Mouse (Mus musculus): ENCODE results near the gene Krt80.

Krt80 gene

DNA sequence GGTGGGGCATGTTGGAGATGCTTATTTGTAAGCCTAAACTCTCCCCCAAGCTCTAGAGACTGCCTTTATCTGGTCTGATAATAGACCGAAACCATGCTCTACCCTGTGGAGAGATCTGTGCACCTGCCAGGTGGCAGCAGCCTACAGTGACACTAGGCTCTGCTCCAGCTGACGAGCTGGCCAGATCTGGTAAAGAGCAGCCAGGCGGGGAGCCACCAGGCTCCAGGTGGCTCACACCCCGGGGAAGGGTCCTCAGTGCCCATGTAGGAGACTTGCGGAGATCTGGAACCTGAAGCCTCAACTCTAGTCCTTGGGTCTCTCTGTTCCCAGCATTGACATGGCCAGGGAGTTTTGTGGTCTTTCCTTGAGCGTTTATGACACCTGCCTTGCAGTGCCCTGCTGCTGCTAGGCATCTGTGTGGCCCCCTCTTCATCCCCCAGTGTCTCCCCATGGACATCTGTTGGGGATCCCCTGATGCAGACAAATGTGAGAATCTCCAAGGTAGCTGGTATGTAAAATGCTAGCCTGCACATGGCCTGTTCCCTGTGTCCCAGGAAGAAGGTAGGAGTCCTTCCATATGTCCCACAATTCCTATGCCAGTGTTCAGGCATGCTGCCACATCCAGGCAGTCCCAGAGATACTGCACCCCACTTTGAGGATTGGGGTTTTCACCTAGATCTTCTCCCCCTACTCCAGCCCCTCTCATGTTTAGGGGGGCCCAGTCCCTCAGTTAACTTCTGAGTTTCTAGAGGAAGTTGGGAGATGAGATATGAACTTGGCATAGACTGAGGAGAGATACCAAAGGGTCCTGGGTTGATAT is 6.2 kb upstream of the Krt80 start:
- no peak for DNase-seq (ENCODE audit: low spot score in 2 of 2)

DNA sequence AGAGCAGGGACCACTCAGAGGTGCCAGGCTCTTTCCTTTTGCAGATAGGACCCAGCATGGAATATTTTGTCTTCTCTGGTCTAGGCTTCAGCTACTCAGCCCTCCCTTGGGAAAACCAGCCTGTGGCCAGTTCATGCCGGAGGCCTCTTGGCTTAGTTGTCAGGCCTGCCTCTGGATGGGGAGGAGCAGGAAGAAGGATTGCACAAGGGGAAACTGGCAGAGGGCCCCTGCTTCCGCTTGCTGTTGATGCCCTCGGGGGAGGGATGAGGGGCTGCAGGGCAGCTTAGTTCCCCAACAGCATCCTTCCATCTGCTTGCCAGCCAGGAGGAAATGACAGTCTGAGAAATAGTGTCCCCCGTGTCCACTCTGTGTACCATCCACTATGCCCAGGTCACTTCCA is 4.9 kb upstream of the Krt80 start:
- DNase-seq (ENCODE audit: low spot score in 2 of 2) = peak; percentile 65 to 68

DNA sequence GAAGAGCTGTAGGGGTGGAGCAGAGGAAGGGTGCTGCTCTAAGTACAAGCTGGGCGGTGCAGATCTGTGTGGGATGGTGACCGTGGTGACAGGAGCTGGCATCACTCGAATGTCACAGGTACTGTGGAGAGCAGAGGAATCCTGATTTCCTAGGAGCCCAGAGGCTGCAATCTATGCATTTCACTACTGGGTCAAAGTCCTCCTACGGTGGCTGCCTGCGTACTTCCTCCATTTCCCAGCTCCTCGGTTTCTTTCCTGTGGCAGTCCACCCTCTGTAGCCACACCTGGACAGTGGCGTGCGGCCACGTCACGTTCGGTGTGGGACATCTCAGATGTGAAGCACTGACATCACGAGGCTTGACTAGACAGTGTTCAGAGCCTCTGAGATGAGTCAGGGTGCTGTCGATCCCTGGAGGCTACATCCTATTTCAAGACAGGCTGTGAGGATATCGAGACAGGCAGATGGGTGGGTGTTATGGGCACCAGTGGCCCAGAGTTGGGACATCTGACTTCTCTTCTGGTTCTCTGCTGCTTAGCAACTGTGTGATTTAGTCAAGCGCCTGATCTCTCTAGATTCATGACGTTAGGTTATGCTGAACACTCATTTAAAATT is 3.4 kb upstream of the Krt80 start:
- DNase-seq (ENCODE audit: low spot score in 2 of 2) = no peak

DNA sequence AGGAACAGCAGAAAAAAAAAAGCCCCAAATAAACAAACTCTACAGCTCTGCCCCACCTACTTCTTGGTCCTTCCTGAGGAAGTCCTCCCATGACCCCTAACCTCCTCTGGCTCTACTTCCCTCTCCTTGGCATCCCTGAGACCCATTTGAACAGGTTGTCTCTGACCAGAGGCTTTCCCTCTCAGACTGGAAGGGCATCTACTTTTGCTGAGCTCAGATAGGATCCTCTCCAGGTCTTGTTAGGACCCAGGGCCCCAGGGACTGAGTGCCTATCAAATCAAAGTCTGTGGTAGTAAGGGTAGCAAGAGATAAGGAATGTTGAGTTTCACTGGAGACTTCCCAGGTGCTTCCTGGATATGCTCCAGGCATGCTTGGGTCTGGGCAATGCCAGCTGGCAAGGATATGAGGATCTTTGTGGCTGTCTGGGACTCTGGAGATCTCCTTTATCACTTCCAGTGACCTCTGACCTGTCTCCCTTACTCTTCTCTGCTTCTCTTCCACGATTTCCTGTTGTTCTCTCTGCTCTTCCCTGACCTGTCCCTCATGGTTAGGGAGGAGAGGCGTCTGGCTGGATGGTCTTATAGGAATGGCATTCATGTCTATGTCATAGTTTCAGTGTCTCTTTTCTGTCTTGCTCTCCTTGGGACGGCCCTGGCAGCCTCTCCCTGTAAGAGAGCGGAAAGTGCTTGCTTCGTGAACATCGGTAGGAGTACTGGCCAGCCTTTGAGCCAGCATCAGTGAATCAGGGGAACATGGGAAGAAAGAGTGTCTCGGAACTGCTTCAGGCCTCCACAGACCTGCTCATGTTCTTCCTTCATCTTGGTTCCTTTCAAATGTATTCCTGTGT is 2.4 kb upstream of the Krt80 start:
- no peak for DNase-seq (ENCODE audit: low spot score in 2 of 2)

DNA sequence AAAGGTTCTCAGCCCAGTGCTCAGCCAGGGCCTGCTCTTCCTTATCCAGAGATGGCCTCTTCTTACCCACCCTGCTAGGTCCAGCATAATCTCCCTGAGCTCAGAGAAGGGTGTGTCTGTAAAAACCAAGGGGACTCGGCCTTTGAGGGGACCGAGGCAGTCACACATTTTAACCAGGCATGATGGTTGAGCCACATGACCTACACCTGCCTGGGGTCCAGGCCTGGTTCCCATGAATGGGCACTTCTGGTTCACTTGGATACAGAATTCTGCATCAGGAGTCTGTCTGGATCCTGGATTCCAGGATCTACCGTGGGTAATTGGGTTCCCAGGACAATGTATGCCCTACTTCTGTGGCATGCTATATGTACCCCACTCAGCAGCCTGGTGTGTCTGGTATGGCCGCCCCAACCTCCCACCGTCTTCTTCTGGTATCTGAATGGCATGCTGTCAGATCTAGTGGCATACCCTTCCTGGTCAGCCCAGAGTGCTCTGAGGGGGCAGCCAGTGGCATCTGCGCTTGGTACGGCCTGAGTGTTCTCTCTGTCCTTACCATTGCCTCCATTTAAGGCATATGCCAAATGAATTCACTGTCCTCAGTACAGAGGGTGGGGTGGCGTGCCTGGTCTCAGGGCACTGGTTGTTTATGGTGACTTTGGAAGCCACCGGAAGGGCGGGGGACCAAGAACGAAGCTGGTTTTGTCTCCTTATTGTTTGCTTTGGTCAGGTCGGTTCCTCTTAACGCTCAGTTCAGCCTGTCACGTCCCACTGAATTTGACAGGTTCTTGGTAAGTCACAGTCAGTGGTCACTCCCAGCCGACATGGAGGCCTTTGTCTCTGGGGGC is 1.4 kb upstream of the Krt80 start:
- no peak for DNase-seq (ENCODE audit: low spot score in 2 of 2)

DNA sequence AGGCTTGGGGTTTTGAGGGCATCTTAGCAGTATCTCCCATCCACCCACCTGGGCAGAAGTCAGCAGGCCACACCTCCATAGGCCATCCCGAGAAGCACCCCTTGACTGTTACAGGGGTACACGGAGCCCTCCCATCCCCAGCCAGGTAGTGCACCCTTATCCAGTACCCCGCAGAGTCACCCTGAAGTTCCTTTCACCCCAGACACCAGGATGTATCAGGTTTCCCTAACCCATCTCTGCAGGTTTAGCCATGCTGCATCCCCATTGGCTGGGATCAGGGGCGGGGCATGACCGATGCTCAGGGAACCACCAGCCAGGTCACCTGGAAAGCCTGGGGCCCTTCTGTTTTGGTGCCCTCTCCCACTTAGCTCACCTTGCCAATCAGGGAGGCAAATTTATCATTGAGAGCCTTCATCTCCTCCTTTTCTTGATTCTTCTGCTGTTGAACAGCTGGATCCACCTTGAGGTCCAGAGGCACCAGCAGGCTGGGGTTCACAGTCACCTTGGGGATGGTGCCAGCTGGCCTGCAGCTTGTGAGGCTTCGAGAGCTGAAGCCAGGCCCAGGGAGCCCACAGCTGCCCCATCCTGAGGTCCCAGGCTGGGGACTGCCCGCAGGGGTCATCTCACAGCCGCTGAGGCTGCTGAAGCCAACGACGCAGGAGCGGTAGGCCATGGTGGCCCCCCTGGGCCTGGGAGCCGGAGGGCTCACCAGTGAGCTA is 421 bp downstream of the Krt80 start:
- DNase-seq (ENCODE audit: low spot score in 2 of 2) = no peak

DNA sequence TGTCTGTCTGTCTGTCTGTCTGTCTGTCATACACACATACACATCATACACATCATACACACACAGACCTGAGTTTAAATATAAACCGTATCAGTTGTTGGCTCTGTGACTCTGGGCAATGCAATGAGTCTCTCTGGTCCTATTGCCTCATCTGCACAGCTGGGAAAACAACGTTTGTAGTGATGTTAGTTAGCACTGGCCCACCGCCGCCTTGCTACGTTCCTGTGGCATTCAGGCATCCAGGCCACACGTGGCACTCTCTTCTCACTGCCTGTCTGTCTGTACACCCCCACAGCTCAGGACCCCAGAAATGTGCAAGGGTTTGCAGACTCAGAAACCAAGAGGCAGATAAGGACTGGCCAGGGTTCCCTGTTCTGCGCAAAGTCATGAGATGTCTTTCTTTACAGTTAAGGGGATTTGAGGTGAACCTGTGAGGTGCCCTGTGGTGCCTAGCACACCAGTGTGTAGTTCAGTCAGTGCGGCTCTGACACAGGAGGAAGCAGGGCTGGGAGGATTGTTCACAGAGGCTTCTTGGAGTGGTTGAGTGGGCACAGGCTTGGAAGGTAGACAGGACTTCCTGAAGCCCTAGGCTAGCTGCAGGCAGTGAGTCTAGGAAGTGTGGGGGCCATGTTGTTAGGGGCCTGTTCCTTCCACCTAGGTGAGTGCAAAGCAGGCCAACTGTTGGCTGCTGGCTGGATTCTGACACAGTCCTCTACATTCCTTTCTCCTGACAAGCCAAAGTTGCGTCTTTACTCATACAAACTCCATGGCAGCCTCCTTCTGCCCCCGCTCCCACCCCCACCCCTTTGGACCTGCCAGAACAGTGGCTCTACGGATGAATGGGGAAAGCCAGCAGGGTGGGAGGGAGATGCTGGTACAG is 1.2 kb downstream of the Krt80 start:
- DNase-seq (ENCODE audit: low spot score in 2 of 2) = no peak

DNA sequence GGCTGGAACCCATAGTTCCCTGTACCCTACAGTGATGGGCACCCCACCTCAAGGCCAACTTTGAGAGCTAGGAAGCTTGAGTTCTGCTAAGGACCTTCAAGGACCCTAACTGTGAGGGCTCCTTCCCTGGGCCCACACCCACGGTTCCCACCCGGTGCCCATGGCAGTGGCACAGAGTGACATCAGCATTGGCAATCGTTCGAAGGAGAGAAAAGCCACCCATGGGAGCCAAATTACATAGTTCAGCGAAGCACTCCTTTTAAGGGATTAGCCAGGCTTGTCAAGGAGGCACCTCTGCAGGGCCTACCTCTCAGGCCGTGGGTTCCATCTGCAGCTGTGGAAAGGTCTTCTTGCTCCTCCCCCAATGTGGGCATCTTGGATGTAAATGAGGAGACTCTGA is 1.9 kb downstream of the Krt80 start:
- DNase-seq (ENCODE audit: low spot score in 2 of 2) = no peak

DNA sequence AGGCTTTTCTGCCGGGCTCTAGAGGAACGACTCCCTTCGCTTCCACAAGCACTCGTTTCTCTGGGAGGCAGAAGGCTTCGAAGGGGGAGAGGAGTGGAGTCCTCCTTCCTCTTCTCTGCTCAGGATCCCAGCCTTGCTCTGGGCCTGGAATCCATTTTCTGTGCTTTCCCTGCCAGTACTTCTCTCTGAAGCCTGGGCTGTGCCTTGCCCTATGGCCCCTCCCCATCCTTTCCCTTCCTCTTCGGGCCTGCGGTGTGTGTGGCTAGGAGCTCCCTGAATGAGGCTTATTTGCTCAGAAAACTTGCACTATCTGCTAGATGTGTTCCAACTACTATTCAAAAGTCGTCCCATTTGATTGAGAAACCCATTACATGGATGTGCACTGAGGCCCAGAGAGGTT is 2.5 kb downstream of the Krt80 start:
- DNase-seq (ENCODE audit: low spot score in 2 of 2) = no peak

DNA sequence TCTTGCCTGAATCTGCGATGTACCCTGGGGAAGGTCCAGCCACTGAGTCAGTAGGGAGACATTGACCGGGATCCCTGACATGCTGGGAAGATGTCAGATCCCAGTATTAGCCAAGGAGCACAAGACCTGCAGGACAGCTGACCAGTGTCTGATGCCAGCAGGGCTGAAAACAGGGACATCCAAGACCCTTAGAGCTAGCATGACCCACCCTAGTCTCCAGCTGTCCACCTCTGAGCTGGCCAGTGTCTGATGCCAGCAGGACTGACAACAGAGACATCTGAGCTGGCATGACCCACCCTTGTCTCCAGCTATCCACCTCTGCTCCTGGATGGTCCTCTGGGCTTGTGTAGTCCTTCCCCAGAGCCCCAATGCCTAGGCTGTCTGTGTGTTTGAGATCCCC is 3.0 kb downstream of the Krt80 start:
- DNase-seq (ENCODE audit: low spot score in 2 of 2) = no peak

DNA sequence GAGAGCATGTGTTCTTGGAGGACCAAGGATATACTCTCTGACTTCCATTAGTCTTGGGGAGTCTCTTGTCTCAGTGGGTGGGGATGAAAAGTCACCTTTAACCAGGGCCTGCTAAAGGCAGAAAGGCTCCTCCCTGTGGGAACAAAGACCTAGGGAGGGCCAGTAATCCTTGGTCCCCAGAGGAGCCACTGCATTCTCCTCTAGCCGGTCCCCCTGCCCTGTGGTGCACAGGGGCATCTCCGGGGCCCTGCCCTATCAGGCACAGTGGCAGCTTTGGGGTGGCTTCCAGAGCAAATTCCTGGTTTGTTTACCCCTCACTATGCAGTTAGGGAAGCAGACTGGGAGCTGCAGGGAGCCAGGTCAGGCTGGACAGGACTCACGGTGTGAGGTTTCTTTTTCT is 3.5 kb downstream of the Krt80 start:
- DNase-seq (ENCODE audit: low spot score in 2 of 2) = no peak

DNA sequence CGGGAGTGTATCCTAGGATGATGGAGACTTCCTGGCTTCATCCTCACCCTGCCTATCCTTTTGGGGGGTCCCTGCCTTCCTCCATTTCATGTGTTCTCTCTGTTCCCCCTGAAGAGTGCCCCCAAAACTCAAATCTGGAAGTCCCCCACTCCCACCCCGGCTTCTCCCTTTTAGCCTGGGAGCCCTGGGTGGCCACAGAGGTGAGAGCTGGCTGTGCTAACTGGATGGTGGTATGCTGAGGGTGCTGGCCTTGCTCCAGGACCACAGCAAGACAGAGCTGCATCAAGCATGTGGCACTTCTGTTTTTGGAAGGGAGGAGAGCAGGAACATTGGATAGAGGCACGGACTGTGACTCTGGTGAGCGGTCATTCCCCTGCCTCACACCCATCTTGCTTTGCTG is 4.2 kb downstream of the Krt80 start:
- DNase-seq (ENCODE audit: low spot score in 2 of 2) = no peak

DNA sequence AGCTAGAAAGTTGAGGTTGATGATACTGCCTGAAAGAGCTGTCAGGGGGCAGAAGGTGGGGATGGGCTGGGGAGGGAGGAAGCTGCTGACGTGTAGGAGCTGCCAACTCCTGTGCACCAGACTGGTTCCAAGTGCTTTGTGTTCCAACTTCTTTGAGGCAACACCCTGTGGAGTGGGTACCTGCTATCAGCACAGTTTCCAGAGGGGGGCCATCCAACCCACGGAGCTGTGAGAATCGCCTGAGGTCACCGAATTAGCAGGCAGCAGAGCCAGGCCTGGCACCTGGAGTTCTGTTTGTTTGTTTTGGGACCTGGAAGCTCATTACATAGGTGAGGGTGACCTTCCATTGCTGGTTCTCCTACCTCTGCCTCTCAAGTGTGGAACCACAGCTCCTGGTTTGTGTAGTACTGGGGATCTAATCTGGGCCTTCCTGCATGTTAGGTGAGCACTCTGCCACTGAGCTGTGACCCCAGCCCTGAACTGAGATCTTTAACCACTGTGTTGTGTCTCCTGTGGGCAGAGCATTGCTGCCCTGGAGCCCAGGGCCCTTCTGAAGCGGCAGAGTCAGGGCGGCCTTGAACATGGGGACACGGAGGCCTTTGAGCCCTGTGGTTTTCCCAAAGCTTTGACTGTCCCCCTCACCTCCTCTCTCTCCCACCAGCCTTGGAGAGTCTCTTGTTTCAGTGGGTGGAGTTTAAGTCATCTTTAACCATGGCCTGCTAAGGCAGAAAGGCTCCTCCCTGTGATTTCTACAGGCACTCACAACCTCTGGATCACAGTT is 4.9 kb downstream of the Krt80 start:
- no peak for DNase-seq (ENCODE audit: low spot score in 2 of 2)

DNA sequence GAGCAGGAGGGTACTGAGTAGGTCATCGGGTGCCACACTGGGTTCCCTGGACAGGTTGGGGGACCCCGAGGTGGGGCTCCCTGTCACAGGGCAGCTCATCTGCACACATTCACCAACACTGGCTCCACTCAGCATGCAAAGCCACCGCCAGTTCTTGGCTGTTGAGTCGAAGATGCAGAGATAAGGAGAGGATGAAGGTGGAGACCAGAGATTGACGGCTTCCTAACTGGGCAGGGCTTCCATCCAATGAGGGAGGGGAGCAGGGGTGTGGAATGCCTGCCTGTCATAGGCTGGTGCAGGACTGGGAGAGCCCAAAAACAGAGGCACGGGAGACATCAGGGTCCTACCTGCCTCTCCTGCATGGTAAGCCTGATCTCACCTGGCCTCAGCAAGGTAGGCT is 5.5 kb downstream of the Krt80 start:
- DNase-seq (ENCODE audit: low spot score in 2 of 2) = no peak

DNA sequence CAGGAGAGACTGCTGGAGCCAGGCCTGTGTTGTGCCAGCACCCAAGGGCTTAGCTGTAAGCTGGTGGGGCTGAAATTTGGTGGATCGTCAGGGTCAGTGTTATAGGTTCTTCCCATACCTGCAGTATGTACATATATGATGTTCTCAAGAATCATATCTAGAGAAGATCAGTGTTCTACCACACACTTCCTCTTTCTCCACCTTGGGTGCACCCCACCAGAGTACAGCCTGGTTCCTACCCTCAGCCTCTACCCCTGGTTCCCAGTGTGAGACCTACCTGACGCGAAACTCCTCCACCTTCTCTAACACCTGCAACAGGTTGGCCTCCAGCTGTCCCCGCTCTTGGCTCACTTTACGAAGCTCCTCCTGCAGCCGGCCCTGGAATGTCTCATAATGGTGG is 6.0 kb downstream of the Krt80 start:
- DNase-seq (ENCODE audit: low spot score in 2 of 2) = no peak

DNA sequence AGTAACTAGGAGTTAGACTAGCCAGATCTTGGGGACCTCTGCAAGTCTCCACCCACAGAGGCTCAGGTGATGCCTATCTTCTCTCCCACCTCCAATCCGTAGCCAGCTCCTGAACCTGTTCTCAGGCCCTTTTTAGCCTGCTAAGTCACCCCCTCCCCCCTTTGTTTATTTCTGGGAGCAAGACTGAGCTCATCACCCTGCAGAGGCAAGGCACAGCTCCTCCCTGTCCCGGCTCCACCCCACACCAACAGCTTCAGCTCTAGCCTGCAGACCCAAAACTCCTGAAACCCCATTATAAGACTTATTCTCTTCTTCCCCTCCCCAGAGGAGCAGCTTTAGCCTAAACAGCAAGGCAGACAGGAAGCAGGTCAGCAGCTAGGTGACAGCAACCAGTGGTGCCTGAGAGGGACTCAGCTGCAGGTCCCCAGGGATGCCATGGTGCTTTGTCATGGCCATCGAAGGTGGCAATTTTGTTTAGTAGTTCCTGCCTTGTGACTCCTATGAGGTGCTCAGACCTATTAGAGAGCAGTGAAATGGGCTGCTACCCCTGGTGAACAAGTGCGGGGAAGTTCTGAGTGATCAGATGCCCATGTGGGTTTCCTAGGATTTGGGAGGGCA is 7.5 kb downstream of the Krt80 start:
- DNase-seq (ENCODE audit: low spot score in 2 of 2) = no peak

DNA sequence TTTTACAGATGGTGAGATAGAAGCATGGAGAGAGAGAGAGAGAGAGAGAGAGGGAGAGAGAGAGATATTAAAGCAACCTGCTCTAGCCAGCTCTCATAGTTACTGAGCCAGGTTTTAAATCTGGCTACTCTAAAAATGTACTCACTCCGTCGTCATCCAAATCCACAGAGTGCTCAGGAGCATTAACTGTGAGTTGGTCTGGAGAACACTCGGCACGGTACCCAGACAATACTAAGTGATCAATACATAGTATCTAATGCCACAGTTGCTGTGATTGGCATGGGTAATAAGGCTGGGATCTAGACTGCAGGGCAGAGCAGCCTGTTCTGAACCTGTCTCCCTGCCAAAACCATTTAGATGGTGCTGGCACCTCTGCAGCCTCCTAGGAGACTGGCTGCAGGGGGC is 14.6 kb downstream of the Krt80 start:
- peak in 1 of 2 experiments; percentile 65 for DNase-seq (ENCODE audit: low spot score in 2 of 2)

DNA sequence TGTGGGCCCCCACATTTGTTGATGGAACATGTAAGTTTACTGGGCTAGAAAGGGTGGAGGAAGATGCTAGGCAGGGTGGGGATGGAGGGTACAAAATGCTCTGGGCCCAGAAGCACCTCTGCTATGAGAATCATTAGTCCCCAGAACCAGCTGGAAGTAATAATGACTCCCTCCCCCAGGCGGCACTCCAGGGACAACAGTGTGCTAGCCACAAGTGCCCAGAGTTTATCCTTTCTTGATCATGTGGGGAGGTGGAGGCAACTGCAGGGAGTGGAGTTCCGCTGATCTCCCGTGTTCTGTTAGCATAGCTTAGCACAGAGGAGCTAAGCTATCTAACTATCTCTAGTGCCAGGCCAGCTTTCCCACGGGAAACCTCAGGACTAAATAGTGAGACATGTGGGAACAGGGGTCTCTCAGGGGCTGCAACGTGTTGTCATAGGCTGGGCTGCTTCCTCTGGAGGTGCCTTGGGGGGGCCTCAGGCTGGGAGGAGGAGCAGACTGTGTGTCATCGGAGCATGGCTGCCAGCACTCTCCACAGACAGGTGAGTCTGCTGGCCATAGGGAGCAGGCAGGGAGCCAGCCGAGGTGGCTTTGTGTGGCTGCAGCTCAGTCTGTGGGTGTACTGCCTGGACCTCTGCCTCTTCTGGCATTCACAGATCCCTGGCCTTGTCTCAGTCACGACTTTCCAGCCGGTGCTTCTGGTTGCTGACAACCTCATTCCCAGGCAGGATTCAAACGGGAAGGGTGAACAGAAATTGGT is 17.1 kb downstream of the Krt80 start:
- DNase-seq (ENCODE audit: low spot score in 2 of 2) = no peak

Measured in right cerebral cortex, postnatal 10 days (tissue).